Mouse (Mus musculus) kidney, adult 2 months (tissue): ENCODE data around the gene Ubr3.

Experiments
- CTCF ChIP-seq: fragments of 200-500 bp; conservative IDR thresholded peaks from 2 replicates; pipeline ENCODE4 v1.5.1; 2011; ENCODE audit warnings: low read depth, mild to moderate bottlenecking, control low read depth, low read length, moderate library complexity, mixed read lengths; ENCODE audit not compliant: insufficient read depth, insufficient read length
- POLR2A ChIP-seq: fragments of 200-500 bp; IDR thresholded peaks from one replicate; pipeline ENCODE4 v1.6.1; 2011; ENCODE audit warnings: low read depth, low read length, control low read depth

GRCm38 (mm10) chr2:70053803-70054202 is 156.8 kb downstream of the Ubr3 start:
- TF ChIP-seq CTCF, result no peak
- no peak for TF ChIP-seq POLR2A
